Mouse (Mus musculus): ENCODE data around the gene Wdfy4.

Wdfy4 gene

GRCm38 (mm10) chr14:33190646-33191045 is 5.3 kb upstream of the Wdfy4 start:
- DNase-seq (ENCODE audit: extremely low read depth, insufficient read length, low spot score): no peak

- DNase-seq (ENCODE audit: extremely low read depth, insufficient read length, low spot score): no peak
Observed at GRCm38 (mm10) chr14:33189849-33190423, 4.6 kb upstream of the Wdfy4 start.

GRCm38 (mm10) chr14:33189230-33189629 is 3.9 kb upstream of the Wdfy4 start:
- no peak for DNase-seq (ENCODE audit: extremely low read depth, insufficient read length, low spot score)

- no peak for DNase-seq (ENCODE audit: extremely low read depth, insufficient read length, low spot score)
Observed at GRCm38 (mm10) chr14:33187201-33187600, 1.9 kb upstream of the Wdfy4 start.

GRCm38 (mm10) chr14:33180102-33180501 is 5.2 kb downstream of the Wdfy4 start:
- no peak for DNase-seq (ENCODE audit: extremely low read depth, insufficient read length, low spot score)

- no peak for DNase-seq (ENCODE audit: extremely low read depth, insufficient read length, low spot score)
Observed at GRCm38 (mm10) chr14:33175059-33175821, 10.1 kb downstream of the Wdfy4 start.

- no peak for DNase-seq (ENCODE audit: extremely low read depth, insufficient read length, low spot score)
Observed at GRCm38 (mm10) chr14:33171942-33172341, 13.4 kb downstream of the Wdfy4 start.

- no peak for DNase-seq (ENCODE audit: extremely low read depth, insufficient read length, low spot score)
Observed at GRCm38 (mm10) chr14:33168750-33169149, 16.6 kb downstream of the Wdfy4 start.

- no peak for DNase-seq (ENCODE audit: extremely low read depth, insufficient read length, low spot score)
Observed at GRCm38 (mm10) chr14:33162238-33162637, 23.1 kb downstream of the Wdfy4 start.

- DNase-seq (ENCODE audit: extremely low read depth, insufficient read length, low spot score): no peak
Observed at GRCm38 (mm10) chr14:33158268-33158667, 27.0 kb downstream of the Wdfy4 start.

- DNase-seq (ENCODE audit: extremely low read depth, insufficient read length, low spot score): no peak
Observed at GRCm38 (mm10) chr14:33152941-33153340, 32.4 kb downstream of the Wdfy4 start.

- no peak for DNase-seq (ENCODE audit: extremely low read depth, insufficient read length, low spot score)
Observed at GRCm38 (mm10) chr14:33146287-33146686, 39.0 kb downstream of the Wdfy4 start.

GRCm38 (mm10) chr14:33136843-33137242 is 48.5 kb downstream of the Wdfy4 start:
- DNase-seq (ENCODE audit: extremely low read depth, insufficient read length, low spot score): no peak

- DNase-seq (ENCODE audit: extremely low read depth, insufficient read length, low spot score): no peak
Observed at GRCm38 (mm10) chr14:33135170-33135569, 50.1 kb downstream of the Wdfy4 start.

- DNase-seq (ENCODE audit: extremely low read depth, insufficient read length, low spot score): no peak
Observed at GRCm38 (mm10) chr14:33131044-33131758, 54.1 kb downstream of the Wdfy4 start.

GRCm38 (mm10) chr14:33116590-33116989 is 68.7 kb downstream of the Wdfy4 start:
- no peak for DNase-seq (ENCODE audit: extremely low read depth, insufficient read length, low spot score)

- DNase-seq (ENCODE audit: extremely low read depth, insufficient read length, low spot score): no peak
Observed at GRCm38 (mm10) chr14:33104809-33105208, 80.5 kb downstream of the Wdfy4 start.

- no peak for DNase-seq (ENCODE audit: extremely low read depth, insufficient read length, low spot score)
Observed at GRCm38 (mm10) chr14:33101609-33102008, 83.7 kb downstream of the Wdfy4 start.

GRCm38 (mm10) chr14:33099926-33100325 is 85.4 kb downstream of the Wdfy4 start:
- DNase-seq (ENCODE audit: extremely low read depth, insufficient read length, low spot score): no peak

GRCm38 (mm10) chr14:33099111-33099510 is 86.2 kb downstream of the Wdfy4 start:
- no peak for DNase-seq (ENCODE audit: extremely low read depth, insufficient read length, low spot score)

- no peak for DNase-seq (ENCODE audit: extremely low read depth, insufficient read length, low spot score)
Observed at GRCm38 (mm10) chr14:33096462-33096861, 88.8 kb downstream of the Wdfy4 start.

- DNase-seq (ENCODE audit: extremely low read depth, insufficient read length, low spot score): no peak
Observed at GRCm38 (mm10) chr14:33083326-33083725, 102.0 kb downstream of the Wdfy4 start.

Data from 3134 (cell line).